Mouse (Mus musculus): ENCODE results near the gene Map4k1.

GRCm38 (mm10) chr7:29043674-29044057 is 61.8 kb downstream of the Map4k1 start:
- TF ChIP-seq CTCF (IDR thresholded peaks at IDR 0.05; ENCODE audit: borderline replicate concordance, insufficient read depth, low read depth, low read length) = no peak
- TF ChIP-seq POLR2A (IDR thresholded peaks at IDR 0.05; ENCODE audit: borderline replicate concordance, insufficient read depth, low read length) = no peak

Data from cerebellum, adult 2 months (tissue).